Mouse (Mus musculus) inflammation-experienced regulatory T-cells (primary cell): ENCODE measurements around the gene Trim58. TPM values are rescaled to one million over a fixed set of nuclear protein-coding genes. Genes with fewer than 3 reads are reported as not detected.

ENCODE experiments used
- polyA plus RNA-seq, 2 experiments: library from polyadenylated mRNA; unstranded; fragments of 100-300 nt; shearing (Covaris generic); gene quantifications; one replicate each; pipeline ENCODE4 v1.2.1; 2017

The Trim58 gene
- polyA plus RNA-seq = under 1 TPM; 0.07 to 0.29 TPM

DNA sequence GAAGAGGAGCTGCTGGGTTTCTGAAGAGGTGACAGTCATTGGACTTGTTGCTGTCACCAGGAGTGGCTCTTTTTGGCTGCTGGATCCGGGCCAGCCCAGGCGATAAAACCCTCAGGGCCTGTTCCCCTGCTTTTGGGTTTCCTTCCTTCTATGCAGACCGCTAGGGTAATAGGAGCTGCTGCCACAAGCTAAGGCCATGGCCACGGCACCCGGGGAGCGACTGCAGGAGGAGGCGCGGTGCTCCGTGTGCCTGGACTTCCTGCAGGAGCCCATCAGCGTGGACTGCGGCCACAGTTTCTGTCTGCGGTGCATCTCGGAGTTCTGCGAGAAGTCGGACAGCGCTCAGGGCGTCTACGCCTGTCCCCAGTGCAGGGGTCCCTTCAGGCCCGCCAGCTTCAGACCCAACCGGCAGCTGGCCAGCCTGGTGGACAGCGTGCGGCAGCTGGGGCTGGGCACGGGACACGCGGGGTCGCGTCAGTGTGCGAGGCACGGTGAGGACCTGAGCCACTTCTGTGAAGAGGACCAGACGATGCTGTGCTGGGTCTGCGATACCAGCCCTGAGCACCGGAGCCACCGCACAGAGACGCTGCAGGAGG, at the start of gene Trim58:
Trim58 (plus strand) TSS at position 194 of the 596 bp plus-strand sequence.

DNA sequence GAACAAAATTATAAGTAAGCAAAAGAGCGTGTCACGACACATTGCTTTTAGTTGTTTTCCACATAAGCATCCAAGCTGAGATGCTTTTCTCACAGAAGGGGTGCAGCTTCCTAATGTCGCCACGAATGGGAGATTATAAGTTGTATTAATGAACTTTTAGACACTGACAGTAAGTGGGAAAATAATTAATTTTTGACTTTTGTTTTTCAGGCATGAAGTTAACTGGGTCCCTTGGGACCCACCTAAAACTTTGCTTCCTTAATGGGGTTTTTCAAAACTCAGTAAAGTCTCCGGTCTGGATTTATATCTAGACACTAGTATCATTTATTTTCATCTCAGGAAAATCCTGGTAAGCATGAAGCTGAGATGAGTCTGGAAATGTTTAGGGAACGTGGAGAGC, 45.5 kb upstream of the Trim58 start, which contains the start of gene Olfr324:
Olfr324 (plus strand) TSS at position 301 of the 400 bp plus-strand sequence.

DNA sequence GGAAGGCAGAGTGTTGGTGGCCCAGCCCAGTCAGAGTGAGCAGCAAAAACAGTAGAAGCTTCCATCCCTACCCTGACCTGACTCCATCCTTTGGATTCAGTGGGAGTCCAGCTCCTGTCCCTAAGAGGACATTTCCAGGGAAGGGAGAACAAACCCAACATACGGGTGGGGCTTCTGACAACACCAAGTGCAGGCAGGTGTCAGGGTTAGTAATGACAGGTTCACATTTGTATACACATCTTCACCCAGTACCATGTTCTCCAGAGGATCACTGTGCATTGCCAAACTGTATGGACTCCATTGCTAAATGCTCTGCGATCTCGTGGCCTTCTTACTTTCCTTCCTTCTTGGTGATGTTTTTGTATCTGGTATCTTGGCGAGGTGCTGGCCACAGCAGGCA, 24.3 kb upstream of the Trim58 start, which contains the start of gene 2210407C18Rik:
2210407C18Rik (minus strand) TSS at position 101 of the 400 bp plus-strand sequence.

DNA sequence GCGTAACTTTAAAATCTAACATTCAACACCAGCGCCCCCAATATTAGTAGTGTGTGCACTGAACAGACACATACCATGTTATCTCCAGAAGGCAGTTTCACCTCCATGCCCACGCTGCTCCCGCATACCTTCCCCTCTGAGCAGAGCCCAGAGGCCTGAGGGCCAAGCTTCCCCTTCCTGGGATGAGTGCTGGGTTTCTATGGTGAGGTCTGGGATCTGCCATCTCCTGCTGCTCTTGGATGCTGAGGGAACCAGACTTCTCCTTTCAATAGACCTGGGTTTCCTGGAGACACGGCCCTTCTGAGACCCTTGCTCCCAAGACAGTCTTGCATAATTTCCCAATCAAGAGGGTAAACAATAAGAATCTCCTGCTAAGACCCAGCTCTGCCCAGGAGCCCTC, 9.9 kb upstream of the Trim58 start, which contains the start of gene Olfr323:
Olfr323 (minus strand) TSS at position 101 of the 400 bp plus-strand sequence.

DNA sequence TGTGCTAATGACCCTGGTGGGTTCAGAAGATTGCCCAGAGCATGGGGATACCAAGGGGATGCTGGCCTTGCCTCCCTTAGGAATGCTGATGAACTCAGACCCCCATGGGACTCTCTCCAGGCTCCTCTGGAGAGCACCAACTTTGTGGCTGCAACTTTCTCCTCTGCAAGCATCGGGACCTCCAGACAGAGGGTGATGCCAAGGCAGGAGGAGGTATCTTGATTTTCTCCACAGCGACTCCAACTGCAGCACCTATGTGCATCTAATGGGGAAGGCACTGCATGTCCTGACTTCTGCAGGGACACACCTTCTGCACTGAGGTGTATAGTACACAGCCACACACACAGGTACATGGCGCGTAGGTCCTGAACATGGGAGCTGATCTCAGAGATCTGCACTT, 18.3 kb downstream of the Trim58 start, which contains the start of gene Olfr322:
Olfr322 (plus strand) TSS at position 187 of the 400 bp plus-strand sequence.

DNA sequence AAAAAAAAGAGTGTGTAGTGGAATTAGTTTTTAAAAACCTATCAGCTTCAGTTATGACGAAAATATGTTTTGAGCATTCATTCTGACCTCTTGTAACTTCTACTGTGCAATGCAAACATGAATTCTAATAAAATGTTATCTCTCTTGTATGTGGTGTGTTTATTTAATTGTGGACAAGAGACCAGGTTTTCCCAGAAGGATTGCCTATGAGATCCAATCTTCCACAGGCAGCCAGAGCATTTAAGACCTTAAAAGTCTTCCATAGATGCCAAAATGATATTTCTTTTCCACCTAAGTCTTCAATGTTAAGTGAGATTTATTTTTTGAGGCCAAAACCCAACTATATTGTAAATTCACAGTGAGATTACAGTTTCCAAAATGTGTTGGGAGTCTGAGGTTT, 40.5 kb downstream of the Trim58 start, which contains the start of gene Olfr320:
Olfr320 (plus strand) TSS at position 301 of the 400 bp plus-strand sequence.

DNA sequence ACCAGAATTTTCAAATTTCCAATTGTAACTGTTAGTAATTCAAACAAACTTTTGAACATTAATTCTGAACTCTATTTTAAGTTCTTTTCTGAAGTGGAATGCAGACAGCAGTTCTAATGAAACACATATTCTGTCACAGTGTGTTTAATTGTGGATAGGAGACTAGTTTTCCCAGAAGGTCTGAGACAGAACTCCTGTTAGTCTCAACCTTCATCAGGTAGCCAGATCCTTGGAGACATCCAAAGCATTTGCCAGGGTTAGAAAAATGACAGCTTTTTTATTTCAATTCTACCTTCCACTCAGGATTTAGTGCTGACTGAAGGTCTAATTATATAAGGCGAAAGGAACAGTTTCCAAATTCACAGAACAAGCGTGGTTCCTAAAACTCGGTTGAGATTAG, 58.6 kb downstream of the Trim58 start, which contains the start of gene Olfr319:
Olfr319 (plus strand) TSS at position 301 of the 400 bp plus-strand sequence.

Other genes with a start within 250 kb of the Trim58 start
- gene 1810065E05Rik, start 219.4 kb upstream of the Trim58 start, polyA plus RNA-seq = under 1 TPM in 1 of 2 experiments, not detected in 1; 0.61 TPM
- gene Gm12253, start 207.9 kb upstream of the Trim58 start, polyA plus RNA-seq = 1 to 10 TPM in 1 of 2 experiments, under 1 TPM in 1; 0.42 to 1.0 TPM
- gene Lypd9, start 187.5 kb upstream of the Trim58 start, polyA plus RNA-seq = not detected
- gene Olfr30, start 178.2 kb upstream of the Trim58 start, polyA plus RNA-seq = under 1 TPM in 1 of 2 experiments, not detected in 1; 0.11 TPM
- under 1 TPM in 1 of 2 experiments, not detected in 1; 0.72 TPM for gene Olfr332, start 147.9 kb upstream of the Trim58 start, polyA plus RNA-seq
- gene Olfr331, start 137.9 kb upstream of the Trim58 start, polyA plus RNA-seq = under 1 TPM in 1 of 2 experiments, not detected in 1; 0.67 TPM
- 1 to 10 TPM in 1 of 2 experiments, not detected in 1; 3.3 TPM for gene Olfr330, start 105.6 kb upstream of the Trim58 start, polyA plus RNA-seq
- gene Olfr329-ps, start 94.0 kb upstream of the Trim58 start, polyA plus RNA-seq = not detected
- 1 to 10 TPM in 1 of 2 experiments, not detected in 1; 1.3 TPM for gene Olfr328, start 84.8 kb upstream of the Trim58 start, polyA plus RNA-seq
- under 1 TPM; 0.24 to 0.29 TPM for gene Olfr224, start 69.9 kb upstream of the Trim58 start, polyA plus RNA-seq
- gene Olfr325, start 62.7 kb upstream of the Trim58 start, polyA plus RNA-seq = not detected
- gene Olfr324, start 45.4 kb upstream of the Trim58 start, polyA plus RNA-seq = not detected
- gene 2210407C18Rik, start 24.4 kb upstream of the Trim58 start, polyA plus RNA-seq = under 1 TPM in 1 of 2 experiments, not detected in 1; 0.66 TPM
- not detected for gene Olfr323, start 10.0 kb upstream of the Trim58 start, polyA plus RNA-seq
- gene Olfr322, start 18.3 kb downstream of the Trim58 start, polyA plus RNA-seq = not detected
- under 1 TPM in 1 of 2 experiments, not detected in 1; 0.48 TPM for gene Olfr320, start 40.6 kb downstream of the Trim58 start, polyA plus RNA-seq
- gene Olfr319, start 58.7 kb downstream of the Trim58 start, polyA plus RNA-seq = under 1 TPM in 1 of 2 experiments, not detected in 1; 0.10 TPM
- gene Olfr318, start 83.5 kb downstream of the Trim58 start, polyA plus RNA-seq = under 1 TPM; 0.07 to 0.40 TPM
- not detected for gene Olfr317, start 98.7 kb downstream of the Trim58 start, polyA plus RNA-seq
- gene Olfr316, start 112.3 kb downstream of the Trim58 start, polyA plus RNA-seq = not detected
- not detected for gene Olfr315, start 132.7 kb downstream of the Trim58 start, polyA plus RNA-seq
- gene Olfr314, start 142.5 kb downstream of the Trim58 start, polyA plus RNA-seq = under 1 TPM in 1 of 2 experiments, not detected in 1; 0.39 TPM
- not detected for gene Fam183b, start 161.5 kb downstream of the Trim58 start, polyA plus RNA-seq
- not detected for gene Olfr313, start 174.5 kb downstream of the Trim58 start, polyA plus RNA-seq
- gene Olfr312, start 188.8 kb downstream of the Trim58 start, polyA plus RNA-seq = under 1 TPM in 1 of 2 experiments, not detected in 1; 0.10 TPM
- under 1 TPM; 0.12 to 0.17 TPM for gene Olfr311, start 198.8 kb downstream of the Trim58 start, polyA plus RNA-seq
- gene Gm12258, start 206.7 kb downstream of the Trim58 start, polyA plus RNA-seq = 10 to 100 TPM in 1 of 2 experiments, 1 to 10 TPM in 1; 7.6 to 12.7 TPM
- 10 to 100 TPM in 1 of 2 experiments, 1 to 10 TPM in 1; 6.5 to 10.4 TPM for gene 2810021J22Rik, start 226.8 kb downstream of the Trim58 start, polyA plus RNA-seq